Mouse (Mus musculus) stomach, embryonic 14.5 days (tissue): ENCODE results near the gene Il1rl2. TPM values are rescaled to one million over a fixed set of nuclear protein-coding genes. Genes with fewer than 3 reads are reported as not detected.

Source experiments
- ATAC-seq: fragments of 200-750 bp; cut with Nextera tagmentation; 2 replicates; pipeline ENCODE4 v1.8.0; 2017; ENCODE audit warnings: low read depth, moderate TSS enrichment; ENCODE audit not compliant: insufficient number of reproducible peaks, insufficient read depth, low FRiP score
- H3K27ac ChIP-seq: fragments of 300-500 bp; sonication (generic); 2 replicates; pipeline ENCODE4 v1.5.1; 2014; ENCODE audit warnings: mild to moderate bottlenecking, low read length, moderate library complexity, mixed read lengths
- H3K27me3 ChIP-seq: fragments of 300-500 bp; sonication (generic); 2 replicates; pipeline ENCODE4 v1.6.1; 2014; ENCODE audit warnings: low read length, control low read depth, mixed read lengths; ENCODE audit not compliant: control insufficient read depth, insufficient read depth
- H3K36me3 ChIP-seq: fragments of 300-500 bp; sonication (generic); 2 replicates; pipeline ENCODE4 v1.6.1; 2014; ENCODE audit warnings: mild to moderate bottlenecking, control low read depth, low read length, moderate library complexity, mixed read lengths; ENCODE audit not compliant: control insufficient read depth, insufficient read depth
- H3K4me1 ChIP-seq: fragments of 300-500 bp; sonication (generic); 2 replicates; pipeline ENCODE4 v1.6.1; 2014; ENCODE audit warnings: low read length, control low read depth, mixed read lengths; ENCODE audit not compliant: control insufficient read depth, insufficient read depth
- H3K4me2 ChIP-seq: fragments of 300-500 bp; sonication (generic); replicated peaks from 2 replicates; pipeline ENCODE4 v1.6.1; 2014; ENCODE audit warnings: low read depth, low read length, control low read depth
- H3K4me3 ChIP-seq: fragments of 300-500 bp; sonication (generic); 2 replicates; pipeline ENCODE4 v1.5.1; 2014; ENCODE audit warnings: low read depth, low read length, control low read depth
- H3K9ac ChIP-seq: fragments of 300-500 bp; sonication (generic); replicated peaks from 2 replicates; pipeline ENCODE4 v1.6.1; 2014; ENCODE audit warnings: low read depth, mild to moderate bottlenecking, control low read depth, low read length, moderate library complexity, mixed read lengths
- H3K9me3 ChIP-seq: fragments of 300-500 bp; sonication (generic); 2 replicates; pipeline ENCODE4 v1.6.1; 2016; ENCODE audit warnings: low read depth, low read length, control low read depth; ENCODE audit not compliant: control insufficient read depth
- WGBS: fragments of 180-500 bp; shearing (Covaris S2); extraction: QIAGEN DNeasy Blood & Tissue Kit; methylation state at CpG from one replicate; pipeline ENCODE4 v1.1.7; 2014; 5-methylcytosine and 5-hydroxymethylcytosine counted together
- polyA plus RNA-seq: library from polyadenylated mRNA; unstranded; fragments of >200 nt; fragmentation: Nextera tagmentation; extraction: Ambion mirVana; gene quantifications from 2 replicates; pipeline ENCODE4 v1.2.1, GENCODE M21; 2014

Gene Il1rl2
- polyA plus RNA-seq, 1 experiment from 2014 or later = 3.2 TPM

DNA sequence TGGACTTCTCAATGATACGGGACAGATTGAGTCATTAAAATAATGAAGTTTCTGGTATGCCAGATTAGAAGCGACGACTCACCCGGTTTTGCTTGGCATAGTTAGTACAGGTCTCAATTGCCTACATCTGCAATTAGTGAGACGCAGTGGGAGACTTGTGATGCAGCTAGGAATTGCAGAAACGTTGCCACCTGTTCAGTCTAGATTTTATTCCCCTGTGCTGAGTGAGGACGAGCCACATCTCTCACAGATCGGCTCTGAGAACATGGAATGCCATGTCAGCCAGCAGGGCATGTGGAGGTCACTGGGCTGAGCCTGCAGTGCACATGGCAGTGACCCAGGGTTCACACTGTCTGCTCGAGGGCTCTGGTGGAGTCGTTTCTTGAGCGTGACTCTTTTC is 38.4 kb downstream of the Il1rl2 start:
- Histone ChIP-seq H3K9ac (no peak overlapping the region), H3K4me2 (no peak overlapping the region), H3K4me3 (no peak overlapping the region), H3K9me3 (no peaks in the 10 kb centered on the region), H3K27me3 (no peaks in the 10 kb centered on the region), H3K36me3 (no peaks in the 10 kb centered on the region), H3K27ac (no peak overlapping the region), H3K4me1 (no peaks in the 10 kb centered on the region)
- no peak for ATAC-seq
- 67% methylated on average over 11 of the region's 11 CpGs for WGBS

DNA sequence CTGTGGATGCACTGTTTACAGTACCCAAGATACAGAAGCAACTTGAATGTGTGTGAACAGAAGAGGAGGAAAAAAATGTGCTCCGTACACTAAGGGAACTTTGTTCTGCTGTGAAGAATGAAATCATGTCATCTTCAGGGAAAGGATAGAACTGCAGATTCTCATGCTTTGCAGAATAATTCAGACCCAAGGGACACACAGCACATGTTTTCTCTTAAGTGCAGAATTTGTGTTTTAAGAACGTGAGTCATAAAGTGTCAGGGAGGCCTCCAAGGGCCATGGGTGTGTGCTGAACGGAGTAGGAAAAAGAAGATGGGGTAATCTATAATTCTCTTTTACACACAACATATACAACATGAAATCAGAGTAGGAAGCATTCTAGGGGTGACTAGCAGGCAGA is 48.5 kb downstream of the Il1rl2 start:
- Histone ChIP-seq H3K9me3 (no peaks in the 10 kb centered on the region), H3K4me1 (no peaks in the 10 kb centered on the region), H3K27me3 (no peaks in the 10 kb centered on the region), H3K4me3 (no peak overlapping the region), H3K4me2 (no peak overlapping the region), H3K27ac (no peak overlapping the region), H3K9ac (no peak overlapping the region), H3K36me3 (no peaks in the 10 kb centered on the region)
- no peak for ATAC-seq
- WGBS = 62% methylated on average over 3 of the region's 3 CpGs

DNA sequence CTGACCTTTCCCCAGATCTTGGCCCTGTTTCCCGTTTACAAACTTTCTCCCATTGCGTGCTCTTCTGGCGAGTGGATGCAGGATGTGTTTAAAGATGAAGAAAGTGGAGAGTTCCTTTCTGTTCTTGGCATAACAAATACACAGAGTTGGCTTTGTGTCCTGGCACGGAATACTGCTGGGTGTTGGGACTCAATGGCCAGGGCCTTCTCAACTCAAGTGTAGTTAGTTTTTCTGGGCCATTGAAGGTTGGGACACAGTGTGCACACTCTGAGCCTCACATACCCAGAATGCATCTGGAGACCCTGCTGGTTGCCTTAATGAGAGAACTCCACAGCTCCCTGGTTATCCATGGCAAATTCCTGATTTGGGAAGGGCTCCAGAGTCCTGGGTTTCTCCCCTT is 50.7 kb downstream of the Il1rl2 start:
- Histone ChIP-seq H3K27me3 (no peaks in the 10 kb centered on the region), H3K4me3 (no peak overlapping the region), H3K9ac (no peak overlapping the region), H3K4me2 (no peak overlapping the region), H3K27ac (no peak overlapping the region), H3K36me3 (no peaks in the 10 kb centered on the region), H3K4me1 (no peaks in the 10 kb centered on the region), H3K9me3 (no peaks in the 10 kb centered on the region)
- ATAC-seq = no peak
- WGBS = 82% methylated on average over 4 of the region's 4 CpGs

DNA sequence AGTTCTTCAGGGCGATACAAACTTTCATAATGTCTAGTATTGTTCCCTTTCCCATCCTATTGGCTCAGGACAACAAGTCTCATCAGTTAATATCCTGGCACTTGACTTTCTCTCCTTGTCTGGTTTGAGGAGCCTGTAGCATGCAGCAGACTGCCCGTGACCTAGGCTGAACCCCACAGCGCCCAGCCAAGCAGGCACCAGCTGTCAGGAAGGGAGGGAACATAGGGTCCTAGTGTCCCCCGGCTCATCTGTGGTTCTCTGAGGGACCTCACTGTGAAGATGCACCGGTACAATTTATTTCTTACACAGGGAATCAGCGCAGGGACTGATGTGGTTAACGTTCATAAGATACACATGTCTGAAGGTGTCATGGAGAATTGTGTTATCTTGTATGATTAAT is 52.3 kb downstream of the Il1rl2 start:
- Histone ChIP-seq H3K9ac (no peak overlapping the region), H3K4me1 (no peaks in the 10 kb centered on the region), H3K27ac (no peak overlapping the region), H3K27me3 (no peaks in the 10 kb centered on the region), H3K36me3 (no peaks in the 10 kb centered on the region), H3K4me3 (no peak overlapping the region), H3K4me2 (no peak overlapping the region), H3K9me3 (no peaks in the 10 kb centered on the region)
- 43% methylated on average over 6 of the region's 7 CpGs for WGBS
- no peak for ATAC-seq

DNA sequence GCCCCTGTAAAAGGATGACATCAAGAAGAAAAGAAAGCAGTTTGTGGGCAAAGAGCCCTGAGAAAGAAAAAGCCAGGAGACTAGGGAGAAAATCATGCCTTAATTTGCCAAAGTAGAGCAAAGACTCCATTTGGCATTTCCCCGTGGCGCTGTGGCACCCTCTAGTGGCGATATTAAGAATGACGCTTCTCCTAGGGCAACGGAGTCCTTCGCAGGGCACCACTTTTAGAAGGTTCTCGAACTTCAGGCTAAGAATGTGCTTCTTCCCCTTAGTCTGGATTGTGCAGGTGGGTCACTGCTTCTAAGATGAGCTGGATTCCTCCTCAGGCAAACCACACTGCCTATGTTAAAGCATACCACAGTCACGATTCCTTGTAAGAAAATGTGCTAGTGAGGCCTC is 54.4 kb downstream of the Il1rl2 start:
- ATAC-seq = no peak
- WGBS = 15% methylated on average over 8 of the region's 8 CpGs
- H3K9ac ChIP-seq = no peak overlapping the region

DNA sequence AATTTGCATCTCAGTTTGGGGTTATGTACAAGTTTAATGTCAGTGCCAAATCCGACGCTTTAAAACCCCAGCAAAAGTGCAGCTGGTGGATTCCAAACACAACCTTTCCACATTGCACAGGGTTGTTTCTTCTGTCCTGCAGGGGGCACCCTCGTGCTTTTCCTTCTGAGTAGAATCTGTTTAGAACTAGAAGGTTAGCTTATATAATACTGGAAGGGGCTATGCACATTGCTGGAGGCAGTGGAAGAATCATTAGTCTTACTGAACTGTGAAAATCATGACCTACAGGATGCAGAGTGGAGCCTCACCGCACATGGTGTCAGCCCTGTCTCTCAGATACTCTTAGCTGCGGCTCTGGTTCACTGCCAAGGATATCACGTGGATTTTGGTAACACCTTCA is 55.7 kb downstream of the Il1rl2 start:
- Histone ChIP-seq H3K9me3 (no peaks in the 10 kb centered on the region), H3K9ac (no peak overlapping the region), H3K4me1 (no peaks in the 10 kb centered on the region), H3K36me3 (no peaks in the 10 kb centered on the region), H3K27me3 (no peaks in the 10 kb centered on the region), H3K4me3 (no peak overlapping the region), H3K4me2 (no peak overlapping the region), H3K27ac (no peak overlapping the region)
- 51% methylated on average over 6 of the region's 6 CpGs for WGBS
- no peak for ATAC-seq

More for the DNA sequence above, 54.4 kb downstream of the Il1rl2 start:
- Histone ChIP-seq H3K27me3 (no peaks in the 10 kb centered on the region), H3K4me1 (no peaks in the 10 kb centered on the region), H3K4me2 (no peak overlapping the region), H3K4me3 (no peak overlapping the region), H3K9me3 (no peaks in the 10 kb centered on the region), H3K36me3 (no peaks in the 10 kb centered on the region), H3K27ac (no peak overlapping the region)

DNA sequence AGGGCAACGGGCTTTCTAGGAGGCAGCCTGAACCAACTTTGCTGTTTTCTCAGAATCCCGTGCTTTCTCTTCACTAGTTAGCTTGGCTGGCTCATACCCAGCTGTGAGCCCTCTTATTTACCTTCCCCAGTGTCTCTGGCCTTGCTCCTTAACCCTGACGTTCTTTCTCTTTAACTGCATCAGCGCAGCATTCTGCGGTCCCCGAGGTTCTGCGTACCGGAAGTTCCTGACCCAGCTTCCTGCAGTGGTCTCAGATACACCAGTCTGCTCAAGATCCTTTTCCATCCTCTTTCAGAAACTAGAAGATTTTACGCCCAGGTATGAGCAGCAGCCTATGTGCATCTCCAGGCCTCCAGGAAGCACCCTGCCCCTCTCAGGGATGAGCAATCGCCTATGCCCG is 56.6 kb downstream of the Il1rl2 start:
- H3K4me1 ChIP-seq = no peaks in the 10 kb centered on the region
- no peak overlapping the region for H3K4me3 ChIP-seq
- H3K27ac ChIP-seq = no peak overlapping the region
- H3K36me3 ChIP-seq = no peaks in the 10 kb centered on the region
- ATAC-seq = no peak
- H3K4me2 ChIP-seq = no peak overlapping the region
- 82% methylated on average over 11 of the region's 11 CpGs for WGBS
- H3K9me3 ChIP-seq = no peaks in the 10 kb centered on the region
- H3K27me3 ChIP-seq = no peaks in the 10 kb centered on the region
- H3K9ac ChIP-seq = no peak overlapping the region

DNA sequence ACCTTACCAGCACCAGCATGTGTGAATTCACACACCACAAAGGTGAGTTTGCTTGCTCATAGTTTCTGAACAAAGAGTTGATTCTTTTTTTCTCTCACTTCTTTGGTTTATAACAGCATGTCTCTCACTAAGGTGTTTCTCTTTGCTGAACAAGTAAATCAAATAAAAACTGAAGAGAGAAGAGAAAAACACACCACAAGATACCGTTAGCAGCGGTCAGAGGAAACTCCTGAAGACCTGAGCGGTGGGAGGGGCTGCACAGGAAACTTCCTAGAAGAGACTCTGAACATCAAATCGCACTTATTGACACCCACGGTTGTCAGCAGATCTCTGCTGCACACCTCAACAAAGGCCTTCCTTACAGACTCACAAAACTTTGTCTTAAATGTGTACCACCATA is 58.4 kb downstream of the Il1rl2 start:
- H3K4me3 ChIP-seq = no peak overlapping the region
- H3K4me1 ChIP-seq = no peaks in the 10 kb centered on the region
- no peak overlapping the region for H3K9ac ChIP-seq
- no peak overlapping the region for H3K27ac ChIP-seq
- H3K27me3 ChIP-seq = no peaks in the 10 kb centered on the region
- no peaks in the 10 kb centered on the region for H3K36me3 ChIP-seq
- no peak overlapping the region for H3K4me2 ChIP-seq
- H3K9me3 ChIP-seq = no peaks in the 10 kb centered on the region
- ATAC-seq = no peak
- 77% methylated on average over 5 of the region's 5 CpGs for WGBS

DNA sequence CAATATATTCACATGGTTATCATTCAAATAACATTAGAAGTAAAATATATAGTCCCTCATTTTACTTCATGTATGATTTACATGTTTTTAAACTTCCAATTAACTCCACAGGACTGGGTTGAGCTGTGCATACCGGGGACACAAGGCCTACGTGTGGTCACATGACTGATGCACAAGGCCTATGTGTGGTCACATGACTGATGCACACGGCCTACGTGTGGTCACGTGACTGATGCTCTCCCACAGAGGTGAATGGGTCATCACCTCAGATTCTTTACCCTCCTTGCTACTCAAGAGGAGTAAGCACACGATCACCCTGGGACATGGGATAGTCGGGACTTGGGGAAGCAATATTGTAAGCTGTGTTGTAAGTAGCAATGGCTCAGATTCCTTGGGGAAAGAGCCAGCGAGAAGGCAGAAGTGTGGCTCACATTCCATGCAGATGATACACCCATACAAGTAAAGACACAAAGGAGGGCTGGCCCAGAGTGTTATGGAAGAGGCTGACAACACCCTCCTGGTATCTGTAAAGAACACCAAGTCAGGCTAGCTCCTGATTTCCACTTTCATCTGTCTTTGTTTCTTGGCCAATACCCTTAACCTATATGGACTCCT is 60.6 kb downstream of the Il1rl2 start:
- Histone ChIP-seq H3K36me3 (no peaks in the 10 kb centered on the region), H3K4me1 (no peaks in the 10 kb centered on the region), H3K27ac (no peak overlapping the region), H3K27me3 (no peaks in the 10 kb centered on the region), H3K4me3 (no peak overlapping the region), H3K4me2 (no peak overlapping the region), H3K9ac (no peak overlapping the region), H3K9me3 (no peaks in the 10 kb centered on the region)
- no peak for ATAC-seq
- WGBS = 90% methylated on average over 8 of the region's 8 CpGs
